Mouse (Mus musculus) brain, embryonic 14.5 days (tissue): ENCODE measurements at regions not wholly inside any gene's neighbourhood (a gene's known extent, or its start where the extent isn't known, plus 50 kb on each side); places are given as distances from the start of the nearest gene placed in this dataset.
A peak's percentile ranks its signal among the peaks of the same experiment; 100 is the strongest.

Experiments
- DNase-seq: peaks from one replicate; pipeline ENCODE4 v3.0.0-alpha.2; 2011; ENCODE audit warnings: low read depth
- CTCF ChIP-seq: fragments of 200-500 bp; IDR thresholded peaks from 2 replicates; pipeline ENCODE4 v1.5.1; 2012; ENCODE audit warnings: inconsistent platforms, mild to moderate bottlenecking, moderate library complexity, borderline replicate concordance; ENCODE audit not compliant: insufficient read depth, insufficient read length; ENCODE audit errors: extremely low read depth
- POLR2A ChIP-seq: fragments of 200-500 bp; IDR thresholded peaks from 2 replicates; pipeline ENCODE4 v1.6.1; 2012; ENCODE audit warnings: mild to moderate bottlenecking, inconsistent platforms, borderline replicate concordance; ENCODE audit not compliant: poor library complexity, insufficient read depth, insufficient read length, severe bottlenecking; ENCODE audit errors: extremely low read depth

- DNase-seq = no peak
- no peak for TF ChIP-seq POLR2A
- TF ChIP-seq CTCF = no peak
Measured at GRCm38 (mm10) chr7:98768460-98768859, 65.6 kb downstream of the Thap12 start.

- TF ChIP-seq CTCF (no peak), POLR2A (no peak)
- peak; percentile 12 for DNase-seq
Measured at GRCm38 (mm10) chr7:98769111-98769734, 65.7 kb upstream of the Wnt11 start.

- peak; percentile 18 for DNase-seq
- TF ChIP-seq CTCF (no peak), POLR2A (no peak)
Measured at GRCm38 (mm10) chr7:98770257-98770890, 64.5 kb upstream of the Wnt11 start.

GRCm38 (mm10) chr7:98771134-98771775, 63.7 kb upstream of the Wnt11 start:
- TF ChIP-seq CTCF = no peak
- TF ChIP-seq POLR2A = no peak
- no peak for DNase-seq

GRCm38 (mm10) chr7:98774597-98774996, 60.3 kb upstream of the Wnt11 start:
- no peak for TF ChIP-seq POLR2A
- TF ChIP-seq CTCF = no peak
- DNase-seq = no peak

GRCm38 (mm10) chr7:98775031-98775430, 59.9 kb upstream of the Wnt11 start:
- TF ChIP-seq POLR2A (no peak), CTCF (no peak)
- no peak for DNase-seq

- no peak for TF ChIP-seq POLR2A
- TF ChIP-seq CTCF = no peak
- no peak for DNase-seq
Measured at GRCm38 (mm10) chr7:98777304-98777849, 57.5 kb upstream of the Wnt11 start.

GRCm38 (mm10) chr7:98778929-98779328, 56.0 kb upstream of the Wnt11 start:
- peak; percentile 78 for TF ChIP-seq CTCF
- TF ChIP-seq POLR2A = no peak
- peak; percentile 62 for DNase-seq

- no peak for DNase-seq
- TF ChIP-seq POLR2A (no peak), CTCF (no peak)
Measured at GRCm38 (mm10) chr7:98783521-98783920, 51.4 kb upstream of the Wnt11 start.

- TF ChIP-seq POLR2A = no peak
- no peak for TF ChIP-seq CTCF
Measured at GRCm38 (mm10) chr7:98783954-98784353, 51.0 kb upstream of the Wnt11 start.

GRCm38 (mm10) chr7:98784369-98784931, 50.5 kb upstream of the Wnt11 start:
- TF ChIP-seq POLR2A = no peak
- no peak for TF ChIP-seq CTCF
- DNase-seq = peak; percentile 56

More at GRCm38 (mm10) chr7:98783954-98784353, 51.0 kb upstream of the Wnt11 start:
- peak; percentile 86 for DNase-seq
